Mouse (Mus musculus) lung, postnatal 0 days (tissue): Measurements from ENCODE around the gene Pcsk4.

Experiments
- CTCF ChIP-seq: IDR thresholded peaks from 2 replicates; pipeline ENCODE4 v1.5.1; 2016; ENCODE audit warnings: antibody characterized with exemption, mild to moderate bottlenecking
- EP300 ChIP-seq: IDR thresholded peaks from 2 replicates; pipeline ENCODE4 v1.6.1; 2016; ENCODE audit warnings: antibody characterized with exemption, mild to moderate bottlenecking, control low read depth

GRCm38 (mm10) chr10:80352727-80353126 is 23.4 kb upstream of the Pcsk4 start:
- TF ChIP-seq CTCF (no peak), EP300 (no peak)
